Mouse (Mus musculus): Measurements from ENCODE around the gene C330007P06Rik. TPM values are rescaled to one million over a fixed set of nuclear protein-coding genes. Genes with fewer than 3 reads are reported as not detected.
A peak's percentile ranks its signal among the peaks of the same experiment; 100 is the strongest.

C330007P06Rik gene
- 31.9 and 33.9 TPM in 2 replicates for polyA plus RNA-seq (2014; fragmentation: Nextera tagmentation; extraction: Ambion mirVana)

DNA sequence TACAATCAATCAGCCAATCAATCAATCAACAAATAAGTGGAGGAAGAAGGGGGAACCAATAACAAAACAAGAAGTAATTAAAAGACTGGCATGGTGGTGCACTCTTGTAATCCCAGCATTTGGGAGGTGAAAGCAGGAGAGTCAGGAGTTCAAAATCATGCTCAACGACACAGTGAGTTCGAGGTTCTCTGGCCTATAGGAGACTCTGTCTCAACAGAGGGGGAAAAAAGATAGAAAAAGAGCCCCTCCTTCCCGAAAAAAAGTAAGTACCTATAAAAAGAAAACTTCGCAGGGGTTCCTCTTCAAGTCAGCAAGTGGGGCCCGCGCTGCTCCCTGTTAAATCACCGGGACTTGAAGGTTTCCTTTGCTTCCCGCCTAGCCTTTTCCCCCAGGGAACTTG, at the start of gene C330007P06Rik, which contains the start of gene Ube2a:
Gene C330007P06Rik (minus strand): TSS at position 347 of the 400 bp plus-strand sequence.
Gene Ube2a (plus strand): TSS at position 136 of the 400 bp plus-strand sequence.
- Histone ChIP-seq H3K36me3 (ENCODE audit: control insufficient read depth, insufficient read depth, low read length) (0 out of 2 replicates have a peak, but pooled peaks cover 6% of the 10 kb centered on the region), H3K4me2 (ENCODE audit: low read depth, low read length) (peak within 1 kb of the TSS; percentile 55), H3K9me3 (ENCODE audit: control insufficient read depth, low read length) (no peaks in the 10 kb centered on the region), H3K27ac (replicated peaks; ENCODE audit: low read depth, low read length) (peak within 1 kb of the TSS; percentile 79), H3K4me3 (ENCODE audit: low read depth, low read length) (peak within 1 kb of the TSS; percentile 62), H3K4me1 (ENCODE audit: control insufficient read depth, insufficient read depth, low read length) (no peaks in the 10 kb centered on the region), H3K27me3 (replicated peaks; ENCODE audit: control insufficient read depth, insufficient read depth, low read length) (no peaks in the 10 kb centered on the region; the same call in 1 of the 2 replicates), H3K9ac (ENCODE audit: low read depth, low read length) (peak within 1 kb of the TSS; percentile 80)
- WGBS = 24% methylated on average over 8 of the region's 8 CpGs
- ATAC-seq (ENCODE audit: low read depth) (0 out of 2 replicates have a peak, but pooled peaks have one; percentile 4), DNase-seq (ENCODE audit: low spot score) (no peak)

DNA sequence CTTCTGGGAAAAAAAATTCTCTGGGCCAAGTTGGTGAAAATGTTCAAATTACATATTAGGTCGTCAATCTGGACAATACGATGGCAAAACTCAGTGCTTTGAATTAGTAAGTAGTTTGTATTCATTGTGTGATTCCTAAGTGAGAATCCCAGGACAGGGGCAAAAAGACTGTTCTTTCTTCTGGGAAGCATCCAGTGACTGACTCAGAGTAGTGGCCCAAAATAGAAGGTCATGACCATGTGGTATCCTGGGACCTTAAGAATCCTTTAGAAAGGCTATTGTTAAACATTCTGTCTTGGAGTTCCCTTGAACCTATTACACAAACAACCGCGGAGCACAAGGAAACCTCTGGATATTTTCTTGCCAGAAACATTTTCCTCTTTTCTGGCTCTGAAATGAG, 47.4 kb upstream of the C330007P06Rik start:
- 0 out of 2 replicates have a peak, but pooled peaks cover 4% of the 10 kb centered on the region for H3K36me3 ChIP-seq (ENCODE audit: control insufficient read depth, insufficient read depth, low read length)
- no peaks in the 10 kb centered on the region for H3K4me1 ChIP-seq (ENCODE audit: control insufficient read depth, insufficient read depth, low read length)
- DNase-seq (ENCODE audit: low spot score) (no peak), ATAC-seq (ENCODE audit: low read depth) (no peak)
- H3K4me2 ChIP-seq (ENCODE audit: low read depth, low read length) = no peak overlapping the region
- no peaks in the 10 kb centered on the region for H3K27me3 ChIP-seq (replicated peaks; ENCODE audit: control insufficient read depth, insufficient read depth, low read length)
- H3K27ac ChIP-seq (replicated peaks; ENCODE audit: low read depth, low read length) = no peak overlapping the region
- no peak overlapping the region for H3K4me3 ChIP-seq (ENCODE audit: low read depth, low read length)
- 84% methylated on average over 4 of the region's 4 CpGs for WGBS
- H3K9ac ChIP-seq (ENCODE audit: low read depth, low read length) = no peak overlapping the region
- no peaks in the 10 kb centered on the region for H3K9me3 ChIP-seq (ENCODE audit: control insufficient read depth, low read length)

DNA sequence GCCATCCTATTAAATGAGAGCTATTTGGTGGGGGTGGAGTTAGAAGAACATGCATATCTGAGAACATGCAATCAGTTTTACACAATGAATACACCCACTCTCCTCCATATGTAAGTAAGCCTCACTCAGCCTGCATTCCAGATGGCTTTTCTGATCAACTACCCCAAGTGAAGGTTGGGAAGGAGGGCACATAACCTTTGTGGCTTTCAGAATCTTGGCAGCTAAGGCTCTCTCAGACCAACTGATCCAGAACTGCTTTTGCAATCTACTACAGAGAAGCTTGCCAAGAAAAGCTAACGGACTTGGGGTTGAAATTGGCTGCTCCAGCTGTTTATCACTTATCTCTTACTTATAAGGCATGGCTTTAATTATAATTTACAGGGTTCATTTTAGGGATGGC, 43.8 kb upstream of the C330007P06Rik start:
- no peak overlapping the region for H3K9ac ChIP-seq (ENCODE audit: low read depth, low read length)
- no peak overlapping the region for H3K4me2 ChIP-seq (ENCODE audit: low read depth, low read length)
- H3K36me3 ChIP-seq (ENCODE audit: control insufficient read depth, insufficient read depth, low read length) = no peaks in the 10 kb centered on the region
- no peaks in the 10 kb centered on the region for H3K4me1 ChIP-seq (ENCODE audit: control insufficient read depth, insufficient read depth, low read length)
- no peak for ATAC-seq (ENCODE audit: low read depth)
- H3K27ac ChIP-seq (replicated peaks; ENCODE audit: low read depth, low read length) = no peak overlapping the region
- no peaks in the 10 kb centered on the region for H3K27me3 ChIP-seq (replicated peaks; ENCODE audit: control insufficient read depth, insufficient read depth, low read length)
- H3K9me3 ChIP-seq (ENCODE audit: control insufficient read depth, low read length) = no peaks in the 10 kb centered on the region
- DNase-seq (ENCODE audit: low spot score) = no peak
- H3K4me3 ChIP-seq (ENCODE audit: low read depth, low read length) = no peak overlapping the region
- WGBS = 71% methylated on average over 1 of the region's 1 CpGs

DNA sequence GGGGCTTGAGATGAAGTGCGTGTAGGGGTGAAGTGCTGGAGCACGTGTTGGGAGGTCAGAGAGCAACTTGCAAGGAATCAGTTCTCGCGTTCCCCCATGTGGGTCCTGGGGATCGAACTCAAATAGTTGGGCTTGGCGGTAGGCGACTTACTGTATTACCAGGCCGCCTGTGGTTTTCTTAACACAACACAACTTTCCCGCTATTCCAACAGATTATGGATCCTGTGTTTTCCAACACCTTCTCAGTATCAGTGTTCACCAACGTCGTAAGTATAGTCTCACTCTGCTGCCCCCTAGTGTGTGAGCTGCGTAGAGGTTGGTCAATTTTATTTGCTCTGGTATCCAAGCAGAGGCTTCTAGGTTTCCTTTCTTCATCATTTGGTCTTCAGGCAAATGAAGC, 37.4 kb upstream of the C330007P06Rik start:
- no peak overlapping the region for H3K9ac ChIP-seq (ENCODE audit: low read depth, low read length)
- DNase-seq (ENCODE audit: low spot score) (no peak), ATAC-seq (ENCODE audit: low read depth) (no peak)
- no peak overlapping the region for H3K4me3 ChIP-seq (ENCODE audit: low read depth, low read length)
- no peak overlapping the region for H3K4me2 ChIP-seq (ENCODE audit: low read depth, low read length)
- no peak overlapping the region for H3K27ac ChIP-seq (replicated peaks; ENCODE audit: low read depth, low read length)
- 50% methylated on average over 12 of the region's 12 CpGs for WGBS
- H3K9me3 ChIP-seq (ENCODE audit: control insufficient read depth, low read length) = no peaks in the 10 kb centered on the region
- no peaks in the 10 kb centered on the region for H3K36me3 ChIP-seq (ENCODE audit: control insufficient read depth, insufficient read depth, low read length)
- H3K27me3 ChIP-seq (replicated peaks; ENCODE audit: control insufficient read depth, insufficient read depth, low read length) = no peaks in the 10 kb centered on the region
- H3K4me1 ChIP-seq (ENCODE audit: control insufficient read depth, insufficient read depth, low read length) = no peaks in the 10 kb centered on the region

DNA sequence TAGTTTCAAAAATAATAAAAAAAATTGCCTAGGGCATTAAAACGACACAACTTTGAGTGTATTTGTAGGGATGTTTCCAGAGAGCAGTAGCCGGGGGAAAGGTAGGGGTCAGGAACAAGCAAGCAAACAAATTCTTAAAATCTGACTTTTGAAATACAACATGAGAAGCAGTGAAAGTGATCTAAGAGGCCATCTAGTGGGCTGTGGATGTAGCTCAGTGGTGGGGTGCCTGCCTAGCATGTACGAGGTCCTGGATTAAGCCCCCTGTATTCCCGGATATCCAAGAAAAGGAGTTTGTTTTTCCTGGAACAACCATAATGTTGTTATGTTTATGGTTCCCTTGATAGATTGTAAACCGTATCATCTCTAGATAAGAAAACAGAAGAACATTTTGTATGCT, 32.6 kb upstream of the C330007P06Rik start:
- no peak for ATAC-seq (ENCODE audit: low read depth)
- 49% methylated on average over 5 of the region's 5 CpGs for WGBS

DNA sequence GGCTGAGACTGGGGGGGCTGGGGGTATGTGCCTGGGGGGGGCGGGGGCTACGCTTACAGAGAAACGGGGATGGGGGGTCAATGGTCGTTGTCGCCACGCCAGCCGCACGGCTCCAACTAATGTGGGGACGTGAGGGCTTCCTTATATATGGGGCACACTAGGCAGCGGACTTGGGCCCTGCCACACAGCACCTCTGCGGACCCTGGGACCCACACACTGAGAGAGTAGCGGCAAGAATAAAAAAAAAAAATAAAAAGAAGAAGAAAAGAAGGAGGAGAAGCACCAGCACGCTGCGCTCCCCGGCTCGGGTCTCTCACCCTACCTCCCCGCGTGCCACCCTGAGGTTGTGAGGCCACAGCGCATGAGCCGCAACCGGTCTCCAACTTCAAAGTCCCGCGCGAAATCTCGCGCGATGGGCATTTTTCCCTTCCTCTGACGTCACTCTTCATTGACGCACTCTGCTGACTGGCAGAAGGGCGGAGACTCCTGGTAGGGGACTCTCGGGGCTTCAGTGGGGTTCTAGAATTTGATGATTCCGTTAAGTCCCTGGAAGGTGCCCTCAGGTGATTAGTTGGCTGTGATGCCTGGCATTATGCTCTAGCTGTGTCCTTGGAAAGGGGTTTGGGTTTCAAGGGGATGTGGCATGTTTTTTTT, 29.3 kb upstream of the C330007P06Rik start:
- 23% methylated on average over 21 of the region's 32 CpGs for WGBS
- Histone ChIP-seq H3K9ac (ENCODE audit: low read depth, low read length) (peak overlapping the region; percentile 73), H3K27ac (replicated peaks; ENCODE audit: low read depth, low read length) (peak overlapping the region; percentile 70), H3K36me3 (ENCODE audit: control insufficient read depth, insufficient read depth, low read length) (no peaks in the 10 kb centered on the region), H3K4me3 (ENCODE audit: low read depth, low read length) (peak overlapping the region; percentile 51), H3K4me2 (ENCODE audit: low read depth, low read length) (peak overlapping the region; percentile 67), H3K9me3 (ENCODE audit: control insufficient read depth, low read length) (no peaks in the 10 kb centered on the region), H3K27me3 (replicated peaks; ENCODE audit: control insufficient read depth, insufficient read depth, low read length) (no peaks in the 10 kb centered on the region), H3K4me1 (ENCODE audit: control insufficient read depth, insufficient read depth, low read length) (no peaks in the 10 kb centered on the region)
- peak; percentile 94 for ATAC-seq (ENCODE audit: low read depth)
- DNase-seq (ENCODE audit: low spot score) = peak; percentile 94

More for the DNA sequence above, 32.6 kb upstream of the C330007P06Rik start:
- H3K4me1 ChIP-seq (ENCODE audit: control insufficient read depth, insufficient read depth, low read length) = no peaks in the 10 kb centered on the region
- H3K9me3 ChIP-seq (ENCODE audit: control insufficient read depth, low read length) = no peaks in the 10 kb centered on the region
- DNase-seq (ENCODE audit: low spot score) = no peak
- H3K9ac ChIP-seq (ENCODE audit: low read depth, low read length) = no peak overlapping the region
- H3K27ac ChIP-seq (replicated peaks; ENCODE audit: low read depth, low read length) = no peak overlapping the region
- H3K4me2 ChIP-seq (ENCODE audit: low read depth, low read length) = no peak overlapping the region
- no peaks in the 10 kb centered on the region for H3K27me3 ChIP-seq (replicated peaks; ENCODE audit: control insufficient read depth, insufficient read depth, low read length)
- H3K36me3 ChIP-seq (ENCODE audit: control insufficient read depth, insufficient read depth, low read length) = no peaks in the 10 kb centered on the region
- H3K4me3 ChIP-seq (ENCODE audit: low read depth, low read length) = no peak overlapping the region

DNA sequence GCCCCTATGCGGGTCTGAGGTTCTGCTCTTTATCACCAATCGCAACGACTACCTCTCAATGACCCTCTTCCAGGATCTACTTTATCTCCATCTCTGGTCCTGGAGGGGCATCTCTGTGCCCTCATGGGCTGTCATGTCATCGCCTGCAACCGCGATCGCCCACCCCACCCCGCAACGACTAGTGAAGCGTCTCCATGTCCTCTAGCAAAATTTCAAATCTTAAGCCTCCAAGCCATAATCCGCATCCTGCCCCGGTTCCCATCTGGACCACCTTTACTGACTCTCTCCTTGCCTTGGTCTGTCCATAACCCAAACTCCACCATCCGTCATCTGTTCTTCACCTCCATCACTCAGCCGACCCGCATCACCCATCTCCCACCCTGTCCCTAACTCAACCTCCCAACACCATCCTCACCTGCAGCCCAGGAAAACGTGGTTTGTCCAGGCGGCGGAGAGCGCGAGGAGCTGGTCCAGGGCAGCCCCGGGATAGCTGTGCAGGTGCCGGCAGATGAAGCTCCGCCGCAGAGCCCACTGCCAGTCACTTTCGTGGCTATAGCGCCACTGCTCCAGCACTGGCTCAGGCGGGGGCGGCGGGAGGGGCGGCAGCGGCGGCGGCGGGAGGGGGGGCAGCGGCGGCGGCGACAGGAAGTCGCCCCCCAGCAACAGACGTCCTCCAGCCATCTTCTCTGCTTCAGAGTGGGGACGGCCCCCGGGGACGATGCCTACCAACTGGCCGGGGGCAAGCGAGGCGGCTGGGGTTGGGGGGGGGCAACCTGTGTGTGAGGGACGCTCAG, 28.6 kb upstream of the C330007P06Rik start, which contains the start of gene Nkrf:
Gene Nkrf (minus strand): TSS at position 579 of the 794 bp plus-strand sequence.
- Histone ChIP-seq H3K4me1 (ENCODE audit: control insufficient read depth, insufficient read depth, low read length) (no peaks in the 10 kb centered on the region), H3K27me3 (replicated peaks; ENCODE audit: control insufficient read depth, insufficient read depth, low read length) (no peaks in the 10 kb centered on the region), H3K9me3 (ENCODE audit: control insufficient read depth, low read length) (no peaks in the 10 kb centered on the region), H3K36me3 (ENCODE audit: control insufficient read depth, insufficient read depth, low read length) (no peaks in the 10 kb centered on the region), H3K4me3 (ENCODE audit: low read depth, low read length) (peak within 1 kb of the TSS; percentile 51), H3K4me2 (ENCODE audit: low read depth, low read length) (peak within 1 kb of the TSS; percentile 67), H3K27ac (replicated peaks; ENCODE audit: low read depth, low read length) (peak within 1 kb of the TSS; percentile 70), H3K9ac (ENCODE audit: low read depth, low read length) (peak within 1 kb of the TSS; percentile 73)
- 22% methylated on average over 23 of the region's 47 CpGs for WGBS
- DNase-seq (ENCODE audit: low spot score) (peak; percentile 16), ATAC-seq (ENCODE audit: low read depth) (peak; percentile 75)

DNA sequence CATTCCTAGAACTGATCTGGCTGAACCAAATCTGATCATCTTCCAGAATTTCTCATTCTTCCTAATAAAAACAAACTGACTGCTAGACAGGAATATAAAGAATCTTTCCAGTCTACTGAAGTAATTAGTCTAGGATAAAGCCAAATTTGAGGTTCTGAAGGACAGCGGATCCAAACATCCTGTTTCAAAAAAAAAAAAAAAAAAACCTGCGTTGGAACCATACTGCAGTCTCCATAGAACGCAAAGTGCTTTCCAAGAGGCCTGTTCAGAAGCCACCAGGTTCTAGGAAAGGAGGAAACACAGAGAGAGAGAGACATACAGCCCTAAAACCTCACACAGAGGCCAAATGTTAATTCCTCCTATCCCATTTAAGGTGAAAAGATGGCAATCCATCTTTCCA, 27.7 kb upstream of the C330007P06Rik start:
- H3K4me3 ChIP-seq (ENCODE audit: low read depth, low read length) = peak overlapping the region; percentile 51
- no peaks in the 10 kb centered on the region for H3K36me3 ChIP-seq (ENCODE audit: control insufficient read depth, insufficient read depth, low read length)
- H3K9ac ChIP-seq (ENCODE audit: low read depth, low read length) = peak overlapping the region; percentile 73; the same call in 1 of the 2 replicates
- no peak for DNase-seq (ENCODE audit: low spot score)
- H3K9me3 ChIP-seq (ENCODE audit: control insufficient read depth, low read length) = no peaks in the 10 kb centered on the region
- WGBS = 41% methylated on average over 3 of the region's 3 CpGs
- H3K27ac ChIP-seq (replicated peaks; ENCODE audit: low read depth, low read length) = no peak overlapping the region
- no peak for ATAC-seq (ENCODE audit: low read depth)
- H3K4me1 ChIP-seq (ENCODE audit: control insufficient read depth, insufficient read depth, low read length) = no peaks in the 10 kb centered on the region
- no peaks in the 10 kb centered on the region for H3K27me3 ChIP-seq (replicated peaks; ENCODE audit: control insufficient read depth, insufficient read depth, low read length)
- peak overlapping the region; percentile 67 for H3K4me2 ChIP-seq (ENCODE audit: low read depth, low read length)
